Mouse (Mus musculus): Measurements from ENCODE around the gene Hoxb6. TPM values are rescaled to one million over a fixed set of nuclear protein-coding genes. Genes with fewer than 3 reads are reported as not detected.

Hoxb6 gene
- total RNA-seq, 4 experiments from 2014 or later, result not detected

DNA sequence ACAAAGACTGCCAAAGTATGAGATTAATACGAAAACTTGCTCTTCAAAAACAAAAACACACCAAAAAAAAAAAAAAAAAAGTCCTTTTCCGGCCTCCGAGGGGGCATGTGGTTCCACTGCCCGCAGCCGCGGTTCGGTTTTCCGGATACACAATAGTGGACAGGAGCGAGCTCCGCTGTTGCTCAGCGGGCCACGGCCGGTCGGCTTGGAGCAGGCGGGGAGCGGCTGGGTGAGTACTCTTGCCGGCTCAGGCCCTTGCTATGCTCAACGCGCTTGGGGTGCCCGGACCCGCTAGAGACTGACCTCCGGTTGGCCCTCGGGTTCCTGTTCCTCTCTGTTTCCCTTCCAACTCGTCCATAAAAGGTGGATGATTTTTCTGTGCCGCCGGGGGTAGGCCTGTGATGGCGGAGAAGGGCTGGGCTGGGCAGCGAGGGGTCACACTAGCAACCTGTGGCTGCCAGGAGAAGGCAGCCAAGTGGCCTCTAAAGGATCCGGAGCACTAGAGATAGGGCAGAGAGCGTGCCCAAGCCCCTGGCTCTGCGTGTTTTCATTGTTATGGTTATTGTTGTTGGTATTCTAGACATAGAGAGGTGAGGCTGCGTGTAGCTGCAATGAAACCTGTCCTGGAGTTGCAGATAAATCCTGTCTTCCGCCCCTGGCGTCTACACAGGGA lies 22.5 kb downstream of the Hoxb6 start:
- DNase-seq (ENCODE audit: low spot score in 2 of 2), result no peak

DNA sequence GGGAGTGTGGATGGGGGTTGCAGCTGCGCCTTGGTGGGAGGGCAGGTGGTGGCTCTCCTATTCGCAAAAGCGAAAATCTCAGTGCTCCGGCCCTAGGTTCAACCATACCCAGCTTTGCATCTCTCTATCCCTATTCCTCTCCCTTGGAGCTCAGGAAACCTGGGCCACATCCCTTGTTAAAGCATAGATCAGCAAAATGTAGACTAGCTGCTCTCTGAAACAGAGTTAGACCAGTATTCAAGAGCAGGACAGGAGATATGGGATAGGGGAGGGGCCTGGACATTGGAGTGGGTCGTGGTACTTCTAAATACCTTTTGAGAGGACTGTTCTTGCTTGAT lies 23.0 kb downstream of the Hoxb6 start:
- DNase-seq (ENCODE audit: low spot score in 2 of 2), result no peak

DNA sequence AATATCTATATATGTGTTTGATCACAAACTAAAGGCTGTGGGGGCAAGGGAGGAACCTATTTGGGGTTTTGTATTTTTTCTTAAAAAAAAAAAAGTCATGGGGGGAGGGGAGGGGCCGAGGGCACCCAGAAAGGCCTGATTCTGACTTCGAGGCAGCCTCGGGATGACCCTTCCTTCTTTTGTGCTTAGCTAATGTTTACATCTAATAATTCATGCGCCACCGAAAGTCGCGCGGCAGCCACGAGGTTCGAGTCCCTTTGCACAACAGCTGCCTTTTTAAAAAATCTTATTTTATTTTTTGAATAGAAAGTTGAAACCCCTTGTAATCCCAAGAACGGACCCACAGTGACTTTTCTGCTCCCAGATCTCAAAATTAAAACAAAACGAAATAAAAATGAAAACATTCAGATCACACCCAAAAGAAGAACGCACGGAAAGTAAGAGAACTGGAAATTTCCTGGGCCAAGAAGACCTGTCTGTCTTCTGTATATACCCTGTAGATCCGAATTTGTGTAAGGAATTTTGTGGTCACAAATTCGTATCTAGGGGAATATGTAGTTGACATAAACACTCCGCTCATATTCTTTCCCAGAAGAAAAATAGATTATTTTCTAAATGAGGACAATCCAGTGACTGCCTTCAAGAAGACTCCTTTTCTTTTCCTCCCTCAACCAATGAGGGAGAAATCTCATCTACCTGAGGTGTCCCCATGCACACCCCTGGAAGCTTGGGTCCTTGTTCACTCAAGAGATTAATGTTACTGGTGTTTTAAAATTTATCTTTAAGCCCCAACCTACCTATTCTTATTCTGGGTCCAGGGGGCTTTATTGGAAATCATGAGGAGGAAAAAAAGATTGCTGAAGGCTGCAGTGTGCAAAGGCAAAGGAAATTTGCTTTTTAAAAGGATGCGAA lies 24.7 kb downstream of the Hoxb6 start:
- no peak for DNase-seq (ENCODE audit: low spot score in 2 of 2)

DNA sequence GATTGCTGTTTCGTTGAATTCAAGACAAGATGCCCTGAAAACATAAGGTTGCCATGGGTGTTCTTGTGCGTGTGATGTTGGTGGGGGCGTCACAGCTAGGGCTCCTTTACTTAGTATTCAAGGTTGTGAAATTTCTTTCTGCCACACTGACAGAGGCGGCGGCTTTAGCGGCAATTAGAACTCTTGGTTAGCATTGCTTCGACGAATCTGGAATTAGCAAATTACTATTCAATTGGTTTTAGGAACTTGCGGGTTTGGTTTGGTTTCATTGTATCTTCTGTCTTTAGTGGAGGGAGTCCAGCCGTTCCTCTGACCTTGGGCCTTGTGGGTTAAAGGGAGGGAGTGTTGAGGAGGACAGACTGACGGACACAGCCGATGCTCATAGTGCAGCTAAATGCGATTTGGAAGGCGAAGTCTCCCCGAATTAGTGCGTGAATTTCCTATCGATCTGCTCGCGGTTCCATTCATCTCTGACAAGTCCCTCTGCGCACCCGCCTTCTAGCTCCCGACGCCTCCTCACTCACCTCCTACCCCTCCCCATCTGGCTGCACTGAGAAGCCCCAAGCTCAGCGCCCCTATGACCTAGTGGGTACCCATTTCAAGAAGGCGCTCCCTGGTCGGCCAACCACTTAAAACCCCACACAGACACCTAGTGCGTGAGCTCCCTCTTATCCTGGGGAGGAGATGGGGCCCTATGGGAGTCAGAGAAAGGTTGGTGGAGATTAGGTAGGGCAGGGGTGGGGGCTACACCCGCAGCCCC lies 25.5 kb downstream of the Hoxb6 start, which contains the start of gene Hoxb4:
Gene Hoxb4, plus strand, starts transcription at position 660 of the 760 bp plus-strand sequence.
- no peak for DNase-seq (ENCODE audit: low spot score in 2 of 2)

DNA sequence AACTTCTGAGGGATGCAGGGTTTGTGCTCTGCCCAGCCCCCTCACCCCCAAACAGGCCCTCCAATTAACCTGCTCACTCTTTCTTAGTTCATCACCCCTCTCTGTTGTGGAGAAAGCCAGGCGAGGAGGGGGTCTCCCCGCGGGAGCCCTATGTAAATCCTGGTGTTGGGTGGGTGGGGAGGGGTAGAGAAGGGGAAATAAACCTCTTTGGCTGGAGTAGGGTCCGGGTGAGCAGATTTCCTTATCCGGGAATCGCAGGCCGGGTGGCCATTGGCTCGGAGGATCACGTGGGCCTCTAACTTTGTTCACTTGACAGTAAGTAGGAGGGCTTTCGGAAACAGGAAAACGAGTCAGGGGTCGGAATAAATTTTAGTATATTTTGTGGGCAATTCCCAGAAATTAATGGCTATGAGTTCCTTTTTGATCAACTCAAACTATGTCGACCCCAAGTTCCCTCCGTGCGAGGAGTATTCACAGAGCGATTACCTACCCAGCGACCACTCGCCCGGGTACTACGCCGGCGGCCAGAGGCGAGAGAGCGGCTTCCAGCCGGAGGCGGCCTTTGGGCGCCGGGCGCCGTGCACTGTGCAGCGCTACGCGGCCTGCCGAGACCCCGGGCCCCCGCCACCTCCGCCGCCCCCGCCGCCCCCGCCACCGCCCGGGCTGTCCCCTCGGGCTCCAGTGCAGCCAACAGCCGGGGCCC lies 26.2 kb downstream of the Hoxb6 start:
- no peak for DNase-seq (ENCODE audit: low spot score in 2 of 2)

DNA sequence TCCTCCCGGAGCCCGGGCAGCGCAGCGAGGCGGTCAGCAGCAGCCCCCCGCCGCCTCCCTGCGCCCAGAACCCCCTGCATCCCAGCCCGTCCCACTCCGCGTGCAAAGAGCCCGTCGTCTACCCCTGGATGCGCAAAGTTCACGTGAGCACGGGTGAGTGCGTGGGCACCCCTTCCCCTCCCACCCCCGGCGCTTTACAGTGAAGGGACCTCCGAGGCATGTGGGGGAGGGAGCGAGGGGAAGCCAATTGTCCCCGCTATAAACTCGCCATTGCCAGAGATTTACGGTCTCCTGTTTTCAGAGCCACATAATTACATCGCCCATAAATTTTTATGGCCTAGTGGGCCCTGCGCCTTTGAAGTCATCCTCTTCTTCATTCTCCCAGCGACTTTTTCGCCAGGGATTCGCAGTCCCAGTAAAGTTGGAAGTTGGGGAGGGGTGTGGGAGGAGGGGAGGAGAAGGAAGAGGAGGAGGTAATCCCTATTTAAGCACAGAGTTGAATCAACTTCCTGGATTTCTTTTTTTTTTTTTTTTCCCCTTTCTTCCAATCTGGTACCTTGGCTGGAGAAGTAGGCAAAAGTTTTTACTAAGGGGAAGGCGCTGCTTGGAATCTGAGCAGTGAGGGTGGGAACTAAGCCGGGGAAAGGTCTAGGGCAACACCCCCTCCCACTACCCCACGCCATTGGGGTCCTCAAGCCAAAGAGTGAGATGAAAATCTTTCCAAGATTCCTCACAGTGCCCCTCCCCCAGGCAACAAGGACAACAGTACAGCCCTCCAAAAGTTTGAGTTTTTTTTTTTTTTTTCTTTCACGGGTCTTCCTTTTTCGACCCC lies 27.0 kb downstream of the Hoxb6 start:
- DNase-seq (ENCODE audit: low spot score in 2 of 2), result no peak

DNA sequence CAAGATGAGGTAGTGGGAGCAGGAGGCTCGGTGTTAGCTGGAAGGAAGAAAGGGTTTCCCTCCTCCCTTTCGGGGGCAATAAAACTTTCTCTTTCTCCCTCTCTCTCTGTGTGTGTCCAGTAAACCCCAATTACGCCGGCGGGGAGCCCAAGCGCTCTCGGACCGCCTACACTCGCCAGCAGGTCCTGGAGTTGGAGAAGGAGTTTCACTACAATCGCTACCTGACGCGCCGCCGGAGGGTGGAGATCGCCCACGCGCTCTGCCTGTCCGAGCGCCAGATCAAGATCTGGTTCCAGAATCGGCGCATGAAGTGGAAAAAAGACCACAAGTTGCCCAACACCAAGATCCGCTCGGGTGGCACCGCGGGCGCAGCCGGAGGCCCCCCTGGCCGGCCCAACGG lies 27.6 kb downstream of the Hoxb6 start:
- DNase-seq (ENCODE audit: low spot score in 2 of 2), result no peak

DNA sequence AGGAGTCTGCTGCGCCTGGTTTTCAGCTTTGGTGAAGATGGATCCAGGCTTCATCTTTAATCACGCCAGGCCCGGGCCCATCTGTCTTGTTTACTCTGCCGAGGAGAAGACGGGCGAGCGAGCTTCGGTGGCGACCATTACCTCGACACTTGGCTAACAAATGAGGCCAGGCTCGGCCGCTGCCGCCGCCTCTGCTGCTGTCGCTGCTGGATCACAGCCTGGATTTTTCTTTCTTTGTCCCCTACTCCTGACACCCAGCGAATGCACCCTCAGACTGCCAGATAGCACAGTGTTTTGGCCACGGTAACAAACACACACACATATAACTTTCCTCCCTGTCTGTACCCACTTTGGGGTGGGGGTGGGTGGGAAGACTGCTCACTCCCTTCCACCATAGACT lies 28.4 kb downstream of the Hoxb6 start:
- no peak for DNase-seq (ENCODE audit: low spot score in 2 of 2)

DNA sequence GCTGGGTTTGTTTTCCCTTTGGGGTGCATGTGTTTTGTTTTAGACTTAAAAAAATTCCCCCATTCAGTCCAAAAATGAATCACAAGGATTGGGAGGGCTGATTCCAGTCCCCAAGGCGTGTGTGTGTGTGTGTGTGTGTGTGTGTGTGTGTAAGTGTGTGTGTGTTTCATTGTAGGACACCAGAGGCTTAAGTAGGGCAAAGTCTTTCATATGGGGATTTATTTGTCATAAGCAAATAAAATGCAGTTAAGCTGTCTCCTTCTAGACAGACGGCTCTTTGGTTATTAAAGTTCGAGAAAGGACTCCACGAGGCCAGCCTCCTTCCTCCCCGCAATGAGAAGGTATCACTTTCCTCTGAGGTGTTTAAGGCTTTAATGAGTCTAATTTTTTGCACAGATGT lies 29.6 kb downstream of the Hoxb6 start:
- no peak for DNase-seq (ENCODE audit: low spot score in 2 of 2)

DNA sequence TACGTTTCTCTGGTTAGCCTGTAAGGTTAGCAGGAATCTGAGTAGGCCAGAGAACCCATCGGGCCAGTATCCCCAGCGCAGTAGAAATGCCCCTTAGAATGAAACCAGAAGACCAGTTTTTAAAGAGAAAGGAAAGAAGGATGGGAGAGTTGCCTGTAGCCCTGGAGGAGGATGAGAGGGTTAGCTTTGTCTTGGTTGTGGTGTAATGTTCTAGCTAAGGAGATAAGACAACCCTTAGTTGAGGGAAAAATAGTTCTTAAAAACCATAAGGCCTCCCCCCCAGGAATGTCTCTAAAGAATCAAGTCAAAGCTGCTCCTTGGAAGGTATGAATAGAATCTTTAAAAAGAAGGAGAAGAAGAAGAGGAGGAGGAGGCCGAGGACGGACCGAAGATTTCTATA lies 30.5 kb downstream of the Hoxb6 start:
- DNase-seq (ENCODE audit: low spot score in 2 of 2), result no peak

DNA sequence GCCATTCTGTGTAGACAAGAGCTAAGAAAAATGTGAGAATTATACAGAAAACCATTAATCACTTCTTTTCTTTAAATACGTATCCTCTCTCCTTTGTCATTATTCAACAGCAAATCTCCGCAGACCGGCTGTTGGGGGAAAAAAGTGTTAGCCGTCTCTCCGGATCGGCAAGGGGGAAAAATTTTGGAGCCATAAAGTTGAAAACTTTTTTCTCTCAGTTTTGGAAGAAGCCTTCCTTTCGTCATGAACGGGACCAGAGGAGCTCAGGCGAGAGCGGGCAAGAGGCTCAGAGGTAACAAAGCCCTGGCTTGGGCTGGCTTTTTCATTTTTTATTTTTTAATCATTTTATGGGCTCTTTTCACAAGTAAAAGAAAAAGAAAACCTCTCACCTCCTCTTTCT lies 30.9 kb downstream of the Hoxb6 start, which contains the start of gene Hoxb3:
Gene Hoxb3, plus strand, starts transcription at position 173 of the 400 bp plus-strand sequence.
- DNase-seq (ENCODE audit: low spot score in 2 of 2), result no peak

DNA sequence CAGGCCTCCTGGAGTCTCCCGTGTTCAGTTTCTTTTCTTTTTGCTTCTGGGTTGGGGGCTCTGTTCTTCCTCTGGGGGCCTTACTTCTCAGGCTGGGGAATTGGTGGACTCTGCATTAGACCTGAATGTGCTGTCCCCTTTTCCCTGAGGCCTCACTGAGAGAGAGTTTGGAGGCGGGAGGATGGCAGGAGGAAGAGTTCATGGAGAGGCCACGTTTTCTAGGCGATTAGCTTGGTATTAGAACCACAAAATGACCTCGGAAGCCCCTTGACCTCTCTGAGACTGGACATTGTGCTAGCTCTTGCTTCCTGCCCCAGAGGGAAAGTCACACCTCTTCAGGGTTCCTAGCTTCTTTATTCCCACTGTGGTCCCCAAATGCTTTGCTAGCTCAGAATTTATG lies 31.8 kb downstream of the Hoxb6 start:
- DNase-seq (ENCODE audit: low spot score in 2 of 2), result no peak

DNA sequence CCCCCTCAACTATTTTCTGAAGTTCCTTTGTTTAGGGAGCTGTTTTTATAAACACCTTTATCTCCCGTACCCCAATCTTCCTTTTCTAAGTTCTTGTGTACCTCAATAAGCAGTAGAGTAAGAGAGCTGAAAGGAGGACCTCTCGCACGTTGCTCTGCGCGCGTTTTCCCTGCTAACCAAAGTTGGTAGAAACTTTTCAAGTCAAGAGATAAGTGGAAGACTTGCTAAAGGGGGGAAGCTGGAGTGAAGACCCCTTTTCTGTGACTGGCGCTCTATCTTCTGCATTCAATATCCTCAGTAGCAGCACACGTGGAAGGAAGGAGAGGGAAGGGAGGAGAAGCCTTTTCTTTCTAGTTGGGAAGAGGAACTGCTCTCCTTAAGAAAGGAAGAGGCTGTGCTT lies 32.7 kb downstream of the Hoxb6 start:
- no peak for DNase-seq (ENCODE audit: low spot score in 2 of 2)

DNA sequence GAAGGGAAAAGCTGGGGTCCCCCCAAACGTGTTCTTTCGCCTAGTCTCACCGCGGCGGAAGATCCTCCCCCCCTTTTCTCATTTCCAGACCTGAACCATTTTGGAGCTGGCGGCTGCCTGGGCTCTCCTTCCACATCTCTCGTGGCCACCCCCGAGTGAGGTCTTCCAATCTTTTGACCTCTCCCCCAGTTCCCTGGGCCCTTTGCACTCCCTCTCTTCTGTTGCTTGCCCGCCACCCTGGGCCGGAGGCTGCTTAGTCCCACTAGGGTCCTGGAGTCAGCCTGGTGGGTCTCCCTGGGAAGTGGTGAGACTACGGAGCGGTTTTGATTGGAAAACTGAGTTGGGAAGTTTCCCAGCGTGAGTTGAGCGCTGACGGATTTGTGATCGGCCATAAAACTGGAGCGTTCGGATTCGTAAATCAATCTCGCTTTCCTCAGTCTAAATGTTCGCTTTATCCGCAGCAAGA lies 33.5 kb downstream of the Hoxb6 start:
- no peak for DNase-seq (ENCODE audit: low spot score in 2 of 2)

DNA sequence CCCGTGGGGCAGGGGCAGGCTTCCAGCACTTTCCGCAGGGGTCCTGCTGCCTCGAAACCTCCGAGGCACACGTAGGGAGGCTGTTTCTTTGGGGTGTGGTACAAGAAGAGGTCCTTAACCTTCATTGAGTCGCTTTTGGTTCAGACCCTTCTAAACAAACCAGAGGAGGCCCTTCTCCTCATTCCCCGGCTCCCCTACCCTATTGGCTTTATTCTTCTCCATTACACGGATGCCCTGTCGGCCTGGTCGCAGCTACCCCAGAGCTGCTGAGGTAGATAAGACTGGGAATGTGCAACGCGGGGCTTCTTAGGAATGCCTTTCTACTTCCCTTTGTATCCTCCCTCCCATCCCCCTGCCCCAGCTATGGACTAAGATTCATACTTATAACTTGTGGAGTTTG lies 34.4 kb downstream of the Hoxb6 start:
- DNase-seq (ENCODE audit: low spot score in 2 of 2), result no peak

DNA sequence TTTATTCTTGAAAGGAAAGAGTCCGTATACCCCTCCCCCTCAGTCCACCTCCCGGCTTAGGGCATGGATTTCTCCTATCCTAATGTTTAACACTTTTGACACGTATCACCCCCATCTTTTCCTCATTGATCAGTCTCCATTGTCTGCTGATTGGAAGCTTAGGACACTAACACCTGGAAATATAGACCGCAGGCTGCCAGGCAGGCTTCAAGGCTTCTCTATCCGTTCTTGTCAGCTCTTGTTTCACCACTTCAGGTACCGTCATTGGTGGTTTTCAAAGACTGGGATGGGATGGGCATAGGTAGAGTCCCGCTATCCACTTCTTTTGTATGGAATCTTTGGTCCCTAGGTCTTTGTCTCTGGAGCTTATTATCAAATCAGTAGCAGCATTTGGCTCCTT lies 34.8 kb downstream of the Hoxb6 start:
- DNase-seq (ENCODE audit: low spot score in 2 of 2), result no peak

DNA sequence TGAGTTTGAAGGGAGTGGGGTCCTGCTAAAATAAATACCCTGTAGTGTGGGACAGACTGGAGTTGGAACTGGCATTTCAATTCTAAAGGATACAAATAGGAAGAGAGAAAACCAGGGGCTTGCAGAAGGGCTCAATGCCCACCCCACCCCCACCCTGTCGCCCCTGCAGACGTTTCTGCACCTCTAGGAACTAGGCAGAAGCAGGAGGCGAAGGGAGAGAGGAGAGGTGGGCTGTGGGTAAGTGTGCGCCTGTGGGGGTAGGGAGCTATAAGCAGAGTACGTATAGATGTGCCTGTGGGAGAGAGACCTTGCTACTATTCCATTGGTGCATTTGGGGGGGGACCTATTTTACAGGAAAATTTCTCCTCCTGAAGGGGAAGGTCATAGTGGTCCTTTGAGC lies 35.5 kb downstream of the Hoxb6 start:
- DNase-seq (ENCODE audit: low spot score in 2 of 2), result no peak

DNA sequence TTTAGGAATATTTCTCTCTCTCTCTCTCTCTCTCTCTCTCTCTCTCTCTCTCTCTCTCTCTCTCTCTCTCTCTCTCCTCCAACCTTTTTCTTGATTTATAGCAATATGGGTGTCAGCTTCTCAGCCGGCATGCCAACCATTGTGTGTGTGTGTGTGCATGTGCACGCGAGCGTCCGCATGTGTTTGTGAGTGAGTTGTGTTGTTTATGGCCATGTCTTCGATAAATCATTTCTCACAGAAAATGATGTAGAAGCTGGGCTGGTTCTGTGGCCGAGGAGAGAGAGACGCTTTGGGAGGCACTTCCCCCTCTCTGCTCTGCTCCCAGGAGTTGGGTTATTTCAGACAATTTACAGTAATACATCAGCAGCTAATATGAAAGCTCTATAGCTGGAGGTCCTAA lies 36.3 kb downstream of the Hoxb6 start:
- no peak for DNase-seq (ENCODE audit: low spot score in 2 of 2)

DNA sequence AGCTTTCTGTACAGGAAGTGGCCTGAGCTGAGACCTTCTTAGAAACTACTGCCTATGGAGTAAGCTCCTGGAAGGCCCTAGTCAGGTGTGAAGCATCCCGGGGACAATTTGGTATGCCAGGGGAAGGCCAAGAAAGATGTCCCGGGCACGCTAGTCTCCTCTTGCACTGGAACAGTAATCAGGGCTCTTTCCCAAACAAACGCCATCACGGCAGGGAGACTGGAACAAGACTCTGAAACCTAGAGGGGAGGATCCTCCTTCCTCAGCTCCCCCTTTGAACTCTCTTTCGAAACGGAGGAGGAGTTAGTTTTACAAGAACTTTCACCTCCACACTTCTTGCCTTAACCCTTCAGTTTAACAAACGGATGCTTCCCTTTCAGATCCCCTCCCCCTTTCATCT lies 39.8 kb downstream of the Hoxb6 start:
- no peak for DNase-seq (ENCODE audit: low spot score in 2 of 2)

DNA sequence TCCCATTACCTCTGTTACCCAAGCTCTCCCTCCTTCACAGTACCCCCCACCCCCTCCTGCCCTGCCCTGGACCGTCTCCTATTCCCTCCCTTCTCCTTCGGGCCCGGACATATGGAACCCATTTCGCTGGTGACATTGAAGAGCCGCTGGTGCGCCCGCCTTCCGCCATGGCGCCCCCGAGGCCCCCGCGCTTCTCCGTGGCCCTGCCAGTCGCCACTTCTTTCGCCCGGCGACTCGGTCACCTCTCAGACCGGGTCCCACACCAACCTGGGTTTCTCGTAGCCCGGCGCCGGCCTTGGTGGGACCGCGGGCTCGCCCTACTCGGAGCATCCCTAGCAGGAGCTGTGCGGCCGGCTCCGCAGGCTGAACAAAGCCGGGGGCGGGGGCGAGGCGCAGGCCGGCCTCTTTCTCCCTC lies 40.3 kb downstream of the Hoxb6 start:
- DNase-seq (ENCODE audit: low spot score in 2 of 2), result no peak

Data from left cerebral cortex, adult 8-10 months (tissue).